Mouse (Mus musculus) spleen, adult 2 months (tissue): ENCODE measurements around the gene Serp2.

Experiments
- CTCF ChIP-seq: fragments of 200-500 bp; IDR thresholded peaks from 2 replicates; pipeline ENCODE4 v1.5.1; 2011; ENCODE audit warnings: mild to moderate bottlenecking, inconsistent platforms; ENCODE audit not compliant: insufficient read depth, insufficient read length, insufficient replicate concordance; ENCODE audit errors: extremely low read depth
- POLR2A ChIP-seq: fragments of 200-500 bp; IDR thresholded peaks from 2 replicates; pipeline ENCODE4 v1.6.1; 2011; ENCODE audit warnings: low read depth, low read length, inconsistent platforms

- TF ChIP-seq POLR2A (no peak), CTCF (no peak)
Observed at GRCm38 (mm10) chr14:76535096-76535495, 21.6 kb downstream of the Serp2 start.
